Mouse (Mus musculus) thymus, adult 2 months (tissue): Measurements from ENCODE around the gene Bcdin3d. TPM values are rescaled to one million over a fixed set of nuclear protein-coding genes. Genes with fewer than 3 reads are reported as not detected.

ENCODE experiments used
- DNase-seq: peaks from one replicate; pipeline ENCODE4 v3.0.0; 2021
- H3K27ac ChIP-seq: fragments of 200-500 bp; 2 replicates; pipeline ENCODE4 v1.5.1; 2012; ENCODE audit warnings: low read length, control low read depth; ENCODE audit not compliant: control insufficient read depth, insufficient read depth
- H3K27me3 ChIP-seq: fragments of 200-500 bp; 2 replicates; pipeline ENCODE4 v1.6.1; 2012; ENCODE audit warnings: mild to moderate bottlenecking, low read length, moderate library complexity, mixed read lengths; ENCODE audit not compliant: control insufficient read depth, insufficient read depth
- H3K36me3 ChIP-seq: fragments of 200-500 bp; 2 replicates; pipeline ENCODE4 v1.6.1; 2012; ENCODE audit warnings: mild to moderate bottlenecking, low read length, moderate library complexity; ENCODE audit not compliant: control insufficient read depth, insufficient read depth
- H3K4me1 ChIP-seq: fragments of 200-500 bp; replicated peaks from 2 replicates; pipeline ENCODE4 v1.6.1; 2012; ENCODE audit warnings: low read length; ENCODE audit not compliant: control insufficient read depth, insufficient read depth
- H3K4me3 ChIP-seq: fragments of 200-500 bp; 2 replicates; pipeline ENCODE4 v1.5.1; 2012; ENCODE audit warnings: mild to moderate bottlenecking, low read length, control low read depth, moderate library complexity; ENCODE audit not compliant: control insufficient read depth, insufficient read depth
- CTCF ChIP-seq: fragments of 200-500 bp; IDR thresholded peaks from 2 replicates; pipeline ENCODE4 v1.5.1; 2012; ENCODE audit warnings: mild to moderate bottlenecking, control low read depth, low read length, moderate library complexity, borderline replicate concordance; ENCODE audit not compliant: control insufficient read depth, poor library complexity, insufficient read depth; ENCODE audit errors: extremely low read depth
- POLR2A ChIP-seq: fragments of 200-500 bp; IDR thresholded peaks from 2 replicates; pipeline ENCODE4 v1.6.1; 2012; ENCODE audit warnings: mild to moderate bottlenecking, low read length, control low read depth, moderate library complexity; ENCODE audit not compliant: control insufficient read depth, poor library complexity, insufficient read depth; ENCODE audit errors: extremely low read depth
- WGBS: fragments of 180-500 bp; shearing (Covaris S2); methylation state at CpG from one replicate; pipeline ENCODE4 v1.1.7; 2018; 5-methylcytosine and 5-hydroxymethylcytosine counted together
- polyA plus RNA-seq: library from polyadenylated mRNA; depleted of rRNA; stranded (reverse); fragments of >200 nt; gene quantifications from 2 replicates; pipeline ENCODE4 v1.2.3, GENCODE M21; 2012

The Bcdin3d gene
- polyA plus RNA-seq, 1 experiment: 12.4 TPM

DNA sequence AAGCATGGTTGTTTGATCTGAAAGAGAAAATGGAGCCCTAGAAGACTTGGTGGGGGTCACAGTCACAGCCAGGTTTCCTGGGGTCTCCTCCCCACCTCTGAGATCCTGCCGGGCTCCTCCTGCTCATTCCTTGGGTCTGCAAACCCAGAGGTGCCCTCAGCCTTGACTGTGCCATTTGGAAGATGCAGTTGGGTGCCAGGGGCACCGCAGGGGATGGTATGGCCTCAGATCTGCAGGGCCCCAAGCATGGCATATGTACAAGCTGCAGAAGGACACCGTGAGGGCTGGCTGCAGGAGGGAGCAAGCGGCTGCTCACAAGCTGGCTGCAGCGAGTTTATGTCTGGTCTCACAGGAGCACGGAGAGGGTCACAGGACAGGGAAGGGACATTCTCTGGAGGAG lies 25.2 kb upstream of the Bcdin3d start:
- DNase-seq: no peak
- Histone ChIP-seq H3K36me3 (no peaks in the 10 kb centered on the region), H3K4me3 (no peak overlapping the region), H3K4me1 (no peaks in the 10 kb centered on the region), H3K27me3 (no peaks in the 10 kb centered on the region), H3K27ac (no peak overlapping the region)
- TF ChIP-seq CTCF (no peak), POLR2A (no peak)
- WGBS: 63% methylated on average over 6 of the region's 6 CpGs

DNA sequence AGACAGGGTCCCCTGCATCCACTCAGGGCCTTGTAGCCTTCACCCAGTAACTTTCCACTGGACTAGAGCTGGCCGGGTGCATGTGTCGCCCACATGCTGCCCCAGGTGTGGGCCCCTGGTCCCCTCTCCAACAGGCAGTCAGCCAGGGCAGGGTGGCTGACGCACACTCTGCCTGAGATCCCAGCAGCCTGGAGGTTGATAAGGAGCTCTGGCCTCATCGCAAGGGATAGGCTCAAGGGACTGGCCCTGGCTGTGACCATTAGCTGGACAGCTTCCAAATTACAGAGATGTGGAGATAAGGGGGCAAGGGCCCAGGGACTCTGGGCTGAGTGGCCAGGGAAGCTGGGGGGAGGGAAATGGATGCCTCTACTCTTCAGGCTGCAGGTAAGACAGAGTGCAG lies 24.3 kb upstream of the Bcdin3d start:
- Histone ChIP-seq H3K27me3 (no peaks in the 10 kb centered on the region), H3K36me3 (no peaks in the 10 kb centered on the region), H3K4me1 (no peaks in the 10 kb centered on the region), H3K27ac (no peak overlapping the region), H3K4me3 (no peak overlapping the region)
- TF ChIP-seq CTCF (no peak), POLR2A (no peak)
- WGBS: 95% methylated on average over 4 of the region's 4 CpGs
- no peak for DNase-seq

DNA sequence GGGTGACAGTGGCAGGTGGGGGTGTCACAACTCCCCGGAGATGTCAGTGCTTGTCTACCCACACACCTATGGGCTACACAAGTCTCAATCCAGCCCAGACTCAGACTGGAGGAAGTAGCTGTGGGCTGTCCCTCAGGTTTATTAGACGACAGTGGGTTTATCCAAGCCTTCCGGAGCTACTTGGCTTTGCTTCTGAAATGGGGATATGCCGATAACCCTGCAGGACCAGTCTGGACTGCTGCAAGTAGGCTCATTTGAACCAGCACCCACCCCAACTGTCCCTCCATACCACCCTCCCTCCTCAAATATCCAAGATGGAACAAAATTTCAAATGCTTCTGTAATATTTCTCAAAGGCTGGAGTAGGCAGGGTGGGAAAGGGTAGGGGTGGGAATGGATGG lies 23.8 kb upstream of the Bcdin3d start:
- no peak overlapping the region for H3K4me3 ChIP-seq

DNA sequence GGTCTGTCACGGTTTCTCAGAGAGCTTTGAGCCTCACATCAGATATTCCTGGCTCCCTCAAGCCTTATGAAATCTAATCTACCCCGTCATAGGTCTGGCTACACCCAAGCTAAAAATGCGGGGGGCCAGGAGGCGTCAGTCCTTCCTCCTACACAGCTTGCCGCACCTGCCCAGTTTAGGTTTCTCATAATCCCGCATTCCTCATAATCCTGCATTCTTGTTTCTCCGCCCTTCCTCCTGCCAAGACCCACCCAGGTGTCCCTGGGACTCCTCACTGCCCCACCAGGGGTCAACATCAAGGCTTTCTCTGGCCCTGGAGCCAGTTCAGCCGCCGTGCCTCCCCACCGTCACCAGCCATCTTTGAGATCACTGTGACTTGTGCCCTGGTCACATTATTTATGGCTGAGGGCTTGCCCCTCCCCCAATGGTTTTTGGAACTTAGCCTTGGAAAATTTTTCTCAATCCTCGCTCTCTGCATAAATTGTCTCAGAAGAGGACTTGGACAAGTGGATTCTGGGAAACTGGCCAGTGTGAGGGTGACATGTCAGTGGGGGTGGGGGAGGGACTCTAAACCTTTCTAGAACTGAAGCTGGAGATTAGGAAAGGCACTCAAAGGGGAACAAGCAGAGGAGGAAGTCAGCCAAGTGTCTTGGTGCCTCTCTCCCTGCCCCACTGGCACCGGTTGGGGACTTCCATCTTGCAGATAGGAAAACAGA lies 23.2 kb upstream of the Bcdin3d start:
- 37% methylated on average over 12 of the region's 12 CpGs for WGBS
- Histone ChIP-seq H3K4me1 (no peaks in the 10 kb centered on the region), H3K27ac (no peak overlapping the region), H3K36me3 (no peaks in the 10 kb centered on the region), H3K4me3 (no peak overlapping the region), H3K27me3 (no peaks in the 10 kb centered on the region)
- DNase-seq: no peak
- TF ChIP-seq CTCF: no peak
- TF ChIP-seq POLR2A: no peak

More for the DNA sequence above, 23.8 kb upstream of the Bcdin3d start:
- 78% methylated on average over 4 of the region's 4 CpGs for WGBS
- no peaks in the 10 kb centered on the region for H3K36me3 ChIP-seq
- TF ChIP-seq POLR2A (no peak), CTCF (no peak)
- no peaks in the 10 kb centered on the region for H3K4me1 ChIP-seq
- no peak overlapping the region for H3K27ac ChIP-seq
- DNase-seq: no peak
- H3K27me3 ChIP-seq: no peaks in the 10 kb centered on the region

DNA sequence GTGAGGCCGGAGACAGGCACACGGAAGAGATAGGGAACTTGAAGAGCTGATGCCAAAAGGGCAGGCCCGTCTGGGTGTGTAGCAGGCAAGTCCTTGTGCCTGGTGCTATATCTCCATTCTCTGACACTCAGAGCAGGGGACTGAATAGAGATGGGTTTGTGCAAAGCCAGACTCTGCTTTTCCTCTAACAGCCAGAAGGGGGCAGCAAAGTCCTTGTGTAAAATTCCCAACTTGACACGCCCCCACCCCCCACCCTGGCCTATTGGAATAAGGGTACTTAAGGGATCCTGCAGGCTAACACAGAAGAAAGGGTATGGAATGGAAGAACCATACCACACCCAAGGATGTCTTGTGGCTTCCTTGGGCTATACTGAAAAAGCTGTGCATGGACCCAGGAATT lies 22.5 kb upstream of the Bcdin3d start:
- WGBS: 20% methylated on average over 4 of the region's 4 CpGs
- Histone ChIP-seq H3K4me1 (no peaks in the 10 kb centered on the region), H3K27me3 (no peaks in the 10 kb centered on the region), H3K4me3 (no peak overlapping the region), H3K36me3 (no peaks in the 10 kb centered on the region), H3K27ac (no peak overlapping the region)
- DNase-seq: peak; percentile 35
- TF ChIP-seq POLR2A (no peak), CTCF (no peak)

DNA sequence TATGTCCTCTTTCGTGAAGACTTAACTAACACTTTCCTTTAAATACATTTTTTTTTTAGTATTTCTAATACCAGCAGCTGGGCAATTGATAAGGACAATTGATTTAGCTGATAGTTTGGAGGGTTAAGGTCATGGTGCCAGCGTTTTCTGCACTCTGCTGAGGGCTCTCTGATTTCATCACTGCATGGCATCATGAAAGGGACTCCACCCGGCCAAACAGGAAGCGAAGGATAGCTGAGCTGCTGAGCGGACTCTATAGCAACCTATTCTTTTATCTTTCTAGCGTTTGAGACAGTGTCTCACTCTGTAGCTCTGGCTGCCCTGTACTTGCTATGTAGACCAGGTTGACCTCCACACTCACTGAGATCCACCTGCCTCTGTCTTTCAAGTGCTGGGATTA lies 10.2 kb upstream of the Bcdin3d start:
- 41% methylated on average over 6 of the region's 6 CpGs for WGBS
- Histone ChIP-seq H3K27ac (no peak overlapping the region), H3K4me3 (no peak overlapping the region), H3K27me3 (peaks cover 4% of the 10 kb centered on the region; the same call in 1 of the 2 replicates), H3K36me3 (no peaks in the 10 kb centered on the region), H3K4me1 (no peaks in the 10 kb centered on the region)
- no peak for DNase-seq
- TF ChIP-seq POLR2A (no peak), CTCF (no peak)

DNA sequence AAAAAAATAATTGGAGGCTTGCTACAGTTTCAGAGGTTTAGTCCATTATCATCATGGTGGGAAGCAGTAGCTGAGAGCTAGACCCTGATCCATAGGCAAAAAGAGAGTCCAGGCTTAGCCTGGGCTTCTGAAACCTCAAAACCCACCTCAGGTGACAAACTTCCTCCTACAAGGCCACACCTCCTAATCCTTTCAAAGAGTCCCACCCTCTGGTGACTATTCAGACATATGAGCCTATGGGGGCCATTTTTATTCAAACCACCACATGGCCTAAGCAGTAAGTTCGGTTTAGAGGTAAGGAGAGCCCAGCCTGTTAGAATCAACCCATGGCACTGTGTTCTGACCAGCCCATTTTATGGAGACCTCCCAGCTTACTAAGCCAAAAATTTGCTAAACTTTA lies 1.3 kb upstream of the Bcdin3d start:
- TF ChIP-seq CTCF (no peak), POLR2A (no peak)
- H3K4me1 ChIP-seq: peaks cover 17% of the 10 kb centered on the region
- 71% methylated on average over 1 of the region's 1 CpGs for WGBS
- no peak for DNase-seq
- H3K36me3 ChIP-seq: no peaks in the 10 kb centered on the region
- H3K27me3 ChIP-seq: no peaks in the 10 kb centered on the region
- H3K4me3 ChIP-seq: no peak overlapping the region
- H3K27ac ChIP-seq: no peak overlapping the region
